Mouse (Mus musculus) forelimb bud, embryonic 11.5 days (tissue): Measurements from ENCODE around the gene Trpc4ap.
"Not testable (repeated sequence)": the region's sequence is repeated elsewhere in the genome, so short reads cannot be mapped to it uniquely, and the experiment has no call there.

Experiments used
- DNase-seq: peaks from one replicate; pipeline ENCODE4 v3.0.0-alpha.2; 2012; ENCODE audit warnings: low read depth, low spot score

Trpc4ap gene

DNA sequence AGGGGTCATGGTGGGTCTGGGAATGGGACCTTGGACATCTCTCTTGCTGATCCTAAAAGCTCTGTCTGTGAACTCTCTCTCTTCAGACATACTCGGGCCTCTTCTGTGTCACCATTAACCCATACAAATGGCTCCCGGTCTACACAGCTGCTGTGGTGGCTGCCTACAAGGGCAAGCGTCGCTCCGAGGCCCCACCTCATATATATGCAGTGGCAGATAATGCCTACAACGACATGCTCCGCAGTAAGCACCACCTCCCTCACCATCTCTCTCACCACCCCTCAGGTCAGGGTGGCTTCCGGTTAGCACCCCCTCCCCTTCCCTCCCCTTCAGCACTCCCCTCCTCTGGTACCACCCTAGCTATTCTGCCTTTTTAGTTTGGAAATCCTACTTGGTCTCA is 78.2 kb downstream of the Trpc4ap start:
- no peak for DNase-seq

DNA sequence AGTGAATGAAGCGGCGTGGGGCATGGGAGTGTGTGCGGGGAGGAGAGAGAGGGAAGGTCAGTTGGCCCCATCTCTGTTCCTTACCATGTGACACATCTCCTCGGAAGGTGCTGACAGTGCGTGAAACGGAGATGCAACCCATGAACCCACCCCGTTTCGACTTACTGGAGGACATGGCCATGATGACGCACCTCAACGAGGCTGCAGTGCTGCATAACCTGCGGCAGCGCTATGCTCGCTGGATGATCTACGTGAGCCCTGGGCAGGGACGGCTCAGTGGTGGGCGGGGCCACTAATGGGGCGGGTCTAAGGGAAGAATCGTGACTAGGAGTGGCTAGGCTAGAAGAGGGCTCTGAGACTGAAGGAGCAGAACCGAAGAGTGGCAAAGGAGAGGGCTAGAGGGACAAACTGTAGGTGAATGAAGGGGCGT is 78.8 kb downstream of the Trpc4ap start:
- DNase-seq = peak; percentile 47

DNA sequence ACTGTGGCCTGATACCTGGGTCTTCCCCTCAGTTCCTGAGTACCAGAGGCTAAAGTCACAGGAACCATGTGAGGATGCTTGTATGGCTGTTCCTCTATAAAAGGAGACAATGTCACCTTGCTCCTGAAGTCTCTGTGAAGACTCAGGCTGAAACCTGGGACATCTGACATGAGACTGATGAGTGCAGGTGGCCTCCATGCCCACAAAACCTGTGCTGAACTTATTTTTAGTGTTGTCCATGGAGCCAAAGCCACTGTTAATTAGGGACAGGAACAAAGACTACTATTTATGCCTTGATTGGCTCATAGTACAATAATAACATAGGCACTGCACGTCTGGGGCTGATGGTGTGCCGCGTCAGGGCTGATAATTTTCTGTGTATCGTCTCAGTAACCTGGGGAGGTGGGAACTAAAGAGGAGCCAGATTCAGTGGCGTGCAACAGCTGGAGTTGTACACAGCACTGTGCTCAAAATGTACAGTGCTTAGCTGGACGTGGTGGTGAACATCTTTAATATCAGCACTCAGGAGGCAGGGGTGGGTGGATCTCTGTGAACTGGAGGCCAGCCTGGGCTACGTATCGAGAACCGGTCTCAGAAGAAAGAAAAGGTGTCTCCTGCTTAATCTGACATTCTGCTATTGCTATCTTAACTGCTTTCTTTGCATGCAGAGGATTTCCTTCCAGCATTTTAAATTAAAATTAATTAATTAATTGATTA is 80.2 kb downstream of the Trpc4ap start:
- DNase-seq = no peak

DNA sequence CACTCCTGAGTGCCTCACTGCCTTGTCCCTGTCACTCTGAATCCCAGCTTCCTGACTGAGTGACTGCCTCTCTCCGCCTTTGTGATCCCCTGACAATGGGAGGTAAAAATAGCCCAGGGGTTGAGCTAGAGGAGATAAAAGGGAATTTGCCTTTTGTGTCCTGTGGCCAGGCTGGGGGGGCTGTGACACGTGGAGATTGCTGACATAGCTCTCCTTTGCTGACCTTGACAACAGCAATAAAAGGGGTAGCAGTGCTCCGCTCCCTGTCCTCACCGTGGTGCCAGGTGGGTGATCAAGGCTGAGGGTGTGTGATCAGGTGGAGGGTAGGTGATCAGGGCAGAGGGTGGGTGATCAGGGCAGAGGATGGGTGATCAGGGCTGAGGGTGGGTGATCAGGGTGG is 81.2 kb downstream of the Trpc4ap start, which contains the start of gene Myh7b:
Myh7b (plus strand) TSS at position 235 of the 400 bp plus-strand sequence.
- no peak for DNase-seq

DNA sequence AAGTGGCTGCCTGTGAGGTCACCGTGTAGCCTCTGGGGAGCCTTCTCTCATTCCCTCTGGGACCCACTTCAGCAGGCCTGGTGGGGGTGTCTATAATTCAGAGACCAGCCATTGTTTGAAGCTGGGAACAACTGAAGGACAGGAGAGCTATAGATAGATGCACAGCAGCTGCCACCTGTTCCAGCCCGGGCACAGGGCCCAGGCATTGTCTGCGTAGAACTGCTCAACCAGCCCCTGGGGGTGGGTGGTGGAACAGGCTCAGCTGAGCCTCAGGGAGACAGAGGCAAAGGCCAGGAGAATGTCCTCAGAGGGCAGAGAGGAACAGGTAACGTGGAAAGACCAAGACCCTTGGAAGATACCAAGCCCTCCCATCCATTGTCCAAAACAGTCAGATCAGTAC is 85.8 kb downstream of the Trpc4ap start:
- DNase-seq = no peak

DNA sequence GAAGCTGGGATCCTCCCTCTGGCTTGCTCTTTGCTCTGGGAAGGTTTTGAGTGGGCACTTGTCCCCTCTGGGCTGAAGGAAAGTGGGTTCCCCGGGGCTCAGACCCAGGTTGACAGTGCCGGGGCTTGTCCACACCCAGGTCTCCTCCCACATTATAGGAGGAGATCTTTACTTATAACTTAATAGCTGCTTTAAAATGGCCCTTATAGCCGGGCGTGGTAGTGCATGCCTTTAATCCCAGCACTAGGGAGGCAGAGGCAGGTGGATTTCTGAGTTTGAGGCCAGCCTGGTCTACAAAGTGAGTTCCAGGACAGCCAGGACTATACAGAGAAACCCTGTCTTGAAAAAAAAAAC is 87.0 kb downstream of the Trpc4ap start:
- not testable (repeated sequence) for DNase-seq

DNA sequence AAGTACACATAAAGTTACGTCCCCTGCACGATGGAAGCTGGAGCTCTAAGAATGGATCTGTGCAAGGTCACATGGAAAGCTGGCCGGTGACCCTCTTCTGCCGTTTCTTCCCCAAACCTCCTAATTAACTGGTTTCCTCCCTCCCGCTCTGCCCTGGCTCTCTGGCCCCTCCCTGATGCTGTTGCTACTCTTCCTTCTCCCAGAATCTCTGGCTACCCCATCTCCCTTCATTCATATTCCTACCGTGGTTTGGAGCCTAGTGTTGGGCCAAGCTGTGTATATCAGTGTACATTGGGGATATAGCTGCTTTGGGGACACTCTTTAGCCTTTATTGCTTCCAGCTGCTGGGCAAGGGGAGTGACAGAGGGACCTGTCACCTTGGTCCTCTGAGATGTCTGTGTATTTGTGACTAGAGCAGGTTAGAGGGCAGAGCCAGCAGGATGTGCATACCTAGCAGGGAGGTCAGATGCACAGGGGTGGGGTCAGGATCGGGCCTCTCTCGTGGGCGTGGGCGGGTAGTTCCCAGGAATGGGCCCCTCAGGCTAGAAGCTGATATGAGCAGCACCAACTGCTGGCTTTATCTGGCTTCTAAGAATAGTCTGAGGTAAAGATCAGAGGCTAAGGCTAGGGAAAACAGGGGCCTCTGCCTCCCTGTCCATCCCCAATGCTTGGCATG is 87.5 kb downstream of the Trpc4ap start:
- no peak for DNase-seq

DNA sequence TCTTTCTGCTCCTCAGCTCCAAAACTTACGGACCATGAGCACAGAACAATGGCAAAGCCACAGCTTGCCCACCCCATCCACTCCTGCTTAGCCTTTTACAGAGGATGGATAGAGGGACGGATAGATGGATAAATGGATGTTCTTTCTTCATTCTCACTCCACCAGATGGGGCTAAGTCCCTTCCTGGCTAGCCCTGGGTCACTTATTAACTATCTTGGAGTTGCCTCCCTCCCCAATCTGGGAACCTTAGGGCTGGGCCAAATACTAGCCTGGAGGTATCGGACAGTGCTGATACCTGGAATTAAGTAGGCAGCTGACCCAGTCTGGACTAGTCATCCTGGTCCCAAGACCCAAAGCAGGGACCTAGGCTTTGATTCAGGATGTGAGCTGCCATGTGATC is 88.5 kb downstream of the Trpc4ap start:
- no peak for DNase-seq

DNA sequence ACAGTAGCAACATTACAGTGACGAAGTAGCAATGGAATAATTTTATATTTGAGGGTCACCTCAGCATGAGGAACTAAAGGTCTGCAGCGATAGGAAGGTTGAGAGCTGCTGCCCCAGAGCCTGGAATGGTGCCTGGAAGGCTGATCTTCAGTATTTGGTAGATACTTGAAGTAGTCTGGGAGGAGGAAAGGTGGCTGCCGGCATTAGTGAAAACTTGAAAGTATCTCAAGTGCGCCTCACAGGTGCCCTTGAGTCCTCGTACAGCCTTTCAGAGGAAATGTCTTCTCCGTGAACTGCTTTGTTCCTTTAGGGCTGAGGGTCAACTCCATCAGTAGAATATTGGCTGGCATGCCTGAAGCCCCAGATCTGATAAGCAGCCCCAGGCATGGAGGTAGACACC is 96.7 kb downstream of the Trpc4ap start:
- DNase-seq = no peak

DNA sequence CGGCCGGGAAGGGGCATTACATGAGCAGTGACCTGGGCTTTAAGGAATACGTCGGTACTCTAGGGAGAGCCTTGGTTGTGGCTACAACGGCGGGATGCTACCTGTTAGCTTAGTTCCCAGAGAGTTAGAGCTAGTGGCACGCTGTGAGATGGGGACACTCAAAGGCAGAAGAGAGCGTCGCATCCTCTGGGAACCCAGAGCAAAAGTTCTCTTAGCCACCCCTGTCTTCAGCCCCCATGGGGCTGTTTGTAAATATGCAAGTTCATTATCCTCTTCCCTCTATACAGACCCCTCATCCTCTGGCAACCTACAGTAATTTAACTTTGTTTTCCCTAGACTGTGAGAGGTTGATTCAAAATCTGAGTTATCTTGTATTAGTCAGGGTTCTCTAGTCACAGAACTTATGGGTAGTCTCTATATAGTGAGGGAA is 99.3 kb downstream of the Trpc4ap start:
- DNase-seq = no peak

DNA sequence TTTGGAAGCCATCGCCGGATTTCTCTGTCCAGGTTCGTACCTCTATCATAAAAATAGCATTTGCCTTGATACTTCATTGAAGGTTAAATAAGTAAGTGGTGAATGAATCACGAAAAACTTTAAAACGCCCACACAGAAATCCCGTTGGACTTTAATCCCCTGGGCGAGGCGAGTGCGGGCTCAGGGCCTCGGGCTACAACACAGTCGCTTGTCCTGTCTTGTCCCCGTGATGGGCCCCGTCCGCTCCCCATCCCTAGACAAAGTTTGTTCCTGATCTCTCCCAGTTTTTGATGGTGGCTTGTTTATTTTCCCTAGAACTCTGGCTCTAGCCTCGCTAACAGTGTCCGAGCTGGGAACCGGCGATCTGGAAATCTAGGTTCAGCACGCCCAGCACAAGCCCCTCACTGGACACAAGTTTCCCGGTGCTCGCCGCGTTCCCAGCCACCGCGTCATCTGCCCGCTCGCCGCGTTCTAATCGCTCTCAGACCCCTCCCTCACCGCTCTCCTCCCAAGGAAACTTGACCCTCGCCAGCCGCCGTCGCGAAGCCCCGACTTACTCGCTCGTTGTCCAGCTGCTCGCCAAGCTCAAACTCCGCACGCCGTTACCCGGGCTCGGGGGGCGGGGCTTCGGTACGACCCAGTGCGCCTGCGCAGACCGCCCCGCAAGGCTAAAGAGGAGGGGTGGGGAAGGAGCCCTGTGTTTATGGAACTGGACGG is 99.9 kb downstream of the Trpc4ap start, which contains the start of gene Gss:
Gss (minus strand) TSS at position 674 of the 717 bp plus-strand sequence.
- DNase-seq = peak; percentile 97

DNA sequence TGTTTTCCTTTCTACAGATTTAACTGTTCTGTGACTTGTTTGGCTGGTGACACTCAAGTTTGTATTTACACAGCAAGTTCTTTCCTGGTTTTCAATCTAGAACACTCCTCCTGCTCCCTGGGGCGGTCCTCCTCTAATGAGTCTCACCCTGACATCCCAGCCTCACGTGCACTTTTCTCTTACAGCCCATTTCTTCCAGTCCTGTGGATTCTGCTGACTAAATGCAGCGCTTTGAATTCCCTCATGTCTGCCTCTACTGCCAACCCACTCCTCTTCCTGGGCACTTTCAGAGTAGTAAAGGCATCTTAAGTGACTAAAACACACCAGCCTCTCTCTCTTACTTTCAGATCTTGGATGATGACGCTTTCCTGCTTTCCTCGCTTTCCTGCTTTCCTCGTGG is 100.5 kb downstream of the Trpc4ap start:
- DNase-seq = no peak

DNA sequence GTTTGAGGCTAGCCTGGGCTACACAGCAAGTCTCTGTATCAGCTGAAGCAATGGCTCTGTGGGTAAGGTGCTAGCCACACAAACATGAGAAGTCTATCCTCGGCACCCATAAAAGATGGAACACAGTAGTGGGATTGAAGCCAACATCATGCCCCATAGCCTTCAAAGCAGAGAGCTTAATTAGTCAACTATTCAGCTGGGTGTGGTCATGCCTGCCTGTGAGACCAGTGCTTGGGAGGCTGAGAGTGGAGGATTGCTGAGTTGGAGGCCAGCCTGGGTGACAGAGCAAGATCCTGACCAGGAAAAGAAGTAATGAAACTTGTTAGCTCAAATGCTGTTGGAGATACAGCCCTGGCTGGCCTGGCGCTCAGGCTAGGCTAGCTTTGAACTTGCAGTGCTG is 101.3 kb downstream of the Trpc4ap start:
- DNase-seq = no peak

DNA sequence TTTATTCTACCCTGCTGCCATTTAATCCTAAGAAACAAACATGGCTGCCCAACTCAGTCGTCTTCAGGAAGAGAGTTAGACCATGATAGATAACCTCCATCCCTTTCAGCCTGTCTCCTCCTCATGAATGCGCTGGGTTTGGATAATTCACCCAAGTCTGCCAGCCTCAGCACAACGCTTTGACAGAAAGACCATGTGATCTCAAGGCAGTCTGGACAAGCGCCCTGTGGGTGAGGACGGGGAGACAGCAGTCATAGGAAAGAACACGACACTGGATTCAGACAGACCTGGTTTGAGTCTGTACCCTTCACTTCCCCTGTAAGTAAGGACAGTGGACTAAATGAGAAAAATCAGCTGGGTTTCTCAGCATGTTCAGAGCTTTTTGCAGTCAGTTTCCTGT is 102.7 kb downstream of the Trpc4ap start:
- no peak for DNase-seq

DNA sequence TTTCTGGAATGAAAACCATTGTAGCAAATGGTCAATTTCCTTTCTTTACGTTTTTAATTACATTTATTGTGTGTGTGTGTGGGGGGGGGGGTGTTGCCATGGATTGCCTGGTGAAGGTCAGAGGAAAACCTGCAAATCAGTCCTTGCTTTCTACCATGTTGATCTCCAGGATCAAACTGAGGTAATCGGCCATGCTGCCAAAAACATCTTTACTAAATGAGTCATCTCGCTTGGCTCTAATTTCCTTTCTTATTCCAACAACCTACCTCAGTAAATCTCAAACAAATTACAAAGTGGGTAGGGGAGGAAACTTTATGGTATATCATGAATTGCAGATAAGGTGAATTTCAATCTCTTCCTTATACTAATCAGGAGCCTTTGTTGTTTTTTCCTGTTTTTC is 104.0 kb downstream of the Trpc4ap start:
- no peak for DNase-seq

DNA sequence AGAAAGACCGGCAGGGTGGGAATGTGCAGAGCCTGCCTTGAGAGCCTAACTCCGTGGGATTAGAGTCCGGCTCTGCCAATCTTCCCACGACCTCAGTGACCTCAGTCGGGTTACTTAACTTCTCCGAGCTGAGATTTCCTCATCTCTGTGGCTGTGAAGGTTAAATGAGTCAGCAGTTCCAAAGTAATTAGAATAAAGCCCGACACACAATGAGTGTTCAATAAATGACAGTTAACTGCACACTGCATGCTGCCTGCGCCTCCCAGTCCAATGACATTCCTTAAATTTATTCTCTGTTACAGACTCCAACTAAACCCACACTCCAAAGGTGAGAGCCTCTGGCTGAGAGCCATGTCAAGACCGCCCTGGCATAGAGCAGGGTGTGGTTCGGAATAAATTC is 106.7 kb downstream of the Trpc4ap start:
- no peak for DNase-seq

DNA sequence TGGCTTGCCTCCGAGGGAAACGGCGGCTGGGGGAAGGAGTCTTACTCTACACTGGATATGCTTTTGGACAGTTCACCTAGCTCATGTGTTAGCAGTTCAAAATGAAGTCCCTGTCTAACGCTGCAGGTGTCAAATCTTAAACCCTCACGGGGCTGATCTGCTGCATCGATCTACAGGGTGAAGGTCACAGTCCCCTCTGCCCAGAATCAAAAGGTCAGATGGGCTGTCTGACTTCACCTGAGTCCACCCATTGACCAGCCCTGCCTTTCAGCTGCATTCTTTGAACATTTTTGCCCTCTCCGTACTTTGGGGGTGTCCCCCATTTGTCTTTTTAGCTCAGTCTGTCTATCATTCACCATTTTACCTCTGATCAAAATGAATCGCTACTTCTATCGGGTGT is 107.1 kb downstream of the Trpc4ap start:
- DNase-seq = no peak
